Mouse (Mus musculus): ENCODE measurements around the gene Kdelc1. TPM values are rescaled to one million over a fixed set of nuclear protein-coding genes. Genes with fewer than 3 reads are reported as not detected.

The Kdelc1 gene
- total RNA-seq (2023) = 2.8 to 4.2 TPM (median 3.4 TPM) in 4 replicates

GRCm38 (mm10) chr1:44118239-44119054 is at the start of gene Kdelc1, which contains the start of gene Bivm:
TSS of gene Kdelc1 (minus strand) at chr1:44118808.
TSS of gene Bivm (plus strand) at chr1:44118957.

GRCm38 (mm10) chr1:44147563-44148381 is 29.2 kb upstream of the Kdelc1 start, which contains the start of gene Ercc5:
TSS of gene Ercc5 (plus strand) at chr1:44147744.

GRCm38 (mm10) chr1:44102259-44102717 is 16.3 kb downstream of the Kdelc1 start, which contains the start of gene Tex30:
TSS of gene Tex30 (minus strand) at chr1:44102441.

GRCm38 (mm10) chr1:44061836-44062235 is 56.8 kb downstream of the Kdelc1 start, which contains the start of gene Gm8251:
TSS of gene Gm8251 (minus strand) at chr1:44061936.

Other genes with a start within 250 kb of the Kdelc1 start
- 76.3 to 85.7 TPM (median 84.9 TPM) in 4 replicates for gene Tpp2, start 185.2 kb downstream of the Kdelc1 start, total RNA-seq (2023)
- gene Mettl21c, start 98.8 kb downstream of the Kdelc1 start, total RNA-seq (2023) = not detected in 4 replicates
- 0.09 to 0.26 TPM (median 0.20 TPM) in 4 replicates for gene Gm8251, start 56.9 kb downstream of the Kdelc1 start, total RNA-seq (2023)
- gene Tex30, start 16.4 kb downstream of the Kdelc1 start, total RNA-seq (2023) = 36.9 to 45.6 TPM (median 40.0 TPM) in 4 replicates
- gene Bivm, start 149 bp upstream of the Kdelc1 start, total RNA-seq (2023) = 2.6 to 6.0 TPM (median 4.6 TPM) in 4 replicates
- 24.3 to 29.5 TPM (median 25.1 TPM) in 4 replicates for gene Ercc5, start 28.9 kb upstream of the Kdelc1 start, total RNA-seq (2023)
- gene Mettl21e, start 100.2 kb upstream of the Kdelc1 start, total RNA-seq (2023) = not detected in 4 replicates

Data from B cell, adult 62 days (primary cell).